Mouse (Mus musculus) heart, postnatal 0 days (tissue): ENCODE results near the gene Gm49405. TPM values are rescaled to one million over a fixed set of nuclear protein-coding genes. Genes with fewer than 3 reads are reported as not detected.
A peak's percentile ranks its signal among the peaks of the same experiment; 100 is the strongest.

Experiments used
- ATAC-seq: fragments of 200-750 bp; cut with Nextera tagmentation; 2 replicates; pipeline ENCODE4 v1.8.0; 2017; ENCODE audit warnings: low read depth, moderate number of reproducible peaks, moderate library complexity; ENCODE audit not compliant: insufficient read depth
- DNase-seq: peaks from one replicate; pipeline ENCODE4 v3.0.0-alpha.2; 2016; ENCODE audit warnings: low spot score
- H3K27ac ChIP-seq: fragments of 300-500 bp; sonication (generic); 2 replicates; pipeline ENCODE4 v1.5.1; 2014; ENCODE audit warnings: low read depth, mild to moderate bottlenecking
- H3K27me3 ChIP-seq: fragments of 300-500 bp; sonication (generic); 2 replicates; pipeline ENCODE4 v1.6.1; 2014; ENCODE audit warnings: low read length, mixed read lengths; ENCODE audit not compliant: control insufficient read depth, insufficient read depth
- H3K36me3 ChIP-seq: fragments of 300-500 bp; sonication (generic); replicated peaks from 2 replicates; pipeline ENCODE4 v1.6.1; 2014; ENCODE audit warnings: low read length, mixed read lengths; ENCODE audit not compliant: control insufficient read depth, insufficient read depth
- H3K4me1 ChIP-seq: fragments of 300-500 bp; sonication (generic); 2 replicates; pipeline ENCODE4 v1.6.1; 2014; ENCODE audit warnings: antibody characterized with exemption; ENCODE audit not compliant: control insufficient read depth, insufficient read depth
- H3K4me2 ChIP-seq: fragments of 300-500 bp; sonication (generic); 2 replicates; pipeline ENCODE4 v1.6.1; 2014; ENCODE audit warnings: low read depth, mild to moderate bottlenecking, low read length, moderate library complexity
- H3K4me3 ChIP-seq: fragments of 300-500 bp; sonication (generic); 2 replicates; pipeline ENCODE4 v1.5.1; 2014; ENCODE audit warnings: low read depth, low read length
- H3K9ac ChIP-seq: fragments of 300-500 bp; sonication (generic); replicated peaks from 2 replicates; pipeline ENCODE4 v1.6.1; 2014; ENCODE audit warnings: low read depth, low read length, mixed read lengths
- H3K9me3 ChIP-seq: fragments of 300-500 bp; sonication (generic); replicated peaks from 2 replicates; pipeline ENCODE4 v1.6.1; 2016; ENCODE audit warnings: low read length; ENCODE audit not compliant: control insufficient read depth
- CTCF ChIP-seq: IDR thresholded peaks from 2 replicates; pipeline ENCODE4 v1.5.1; 2016; ENCODE audit warnings: antibody characterized with exemption, control low read depth, low read depth
- EP300 ChIP-seq: IDR thresholded peaks from 2 replicates; pipeline ENCODE4 v1.6.1; 2016; ENCODE audit warnings: antibody characterized with exemption, low read depth
- WGBS: fragments of 180-500 bp; shearing (Covaris S2); extraction: QIAGEN DNeasy Blood & Tissue Kit; methylation state at CpG from one replicate; pipeline ENCODE4 v1.1.7; 2014; 5-methylcytosine and 5-hydroxymethylcytosine counted together
- polyA plus RNA-seq: library from polyadenylated mRNA; unstranded; fragments of >200 nt; fragmentation: Nextera tagmentation; extraction: Ambion mirVana; gene quantifications from 2 replicates; pipeline ENCODE4 v1.2.1, GENCODE M21; 2015
- total RNA-seq: library from RNA; depleted of rRNA; stranded (reverse); fragments of >200 nt; gene quantifications from 2 replicates; pipeline ENCODE4 v1.2.3, GENCODE M21; 2014; ENCODE audit warnings: low replicate concordance; rRNA removed

Gene Gm49405
- total and polyA plus RNA-seq, 2 experiments from 2014 or later, result 3.6 to 7.0 TPM

DNA sequence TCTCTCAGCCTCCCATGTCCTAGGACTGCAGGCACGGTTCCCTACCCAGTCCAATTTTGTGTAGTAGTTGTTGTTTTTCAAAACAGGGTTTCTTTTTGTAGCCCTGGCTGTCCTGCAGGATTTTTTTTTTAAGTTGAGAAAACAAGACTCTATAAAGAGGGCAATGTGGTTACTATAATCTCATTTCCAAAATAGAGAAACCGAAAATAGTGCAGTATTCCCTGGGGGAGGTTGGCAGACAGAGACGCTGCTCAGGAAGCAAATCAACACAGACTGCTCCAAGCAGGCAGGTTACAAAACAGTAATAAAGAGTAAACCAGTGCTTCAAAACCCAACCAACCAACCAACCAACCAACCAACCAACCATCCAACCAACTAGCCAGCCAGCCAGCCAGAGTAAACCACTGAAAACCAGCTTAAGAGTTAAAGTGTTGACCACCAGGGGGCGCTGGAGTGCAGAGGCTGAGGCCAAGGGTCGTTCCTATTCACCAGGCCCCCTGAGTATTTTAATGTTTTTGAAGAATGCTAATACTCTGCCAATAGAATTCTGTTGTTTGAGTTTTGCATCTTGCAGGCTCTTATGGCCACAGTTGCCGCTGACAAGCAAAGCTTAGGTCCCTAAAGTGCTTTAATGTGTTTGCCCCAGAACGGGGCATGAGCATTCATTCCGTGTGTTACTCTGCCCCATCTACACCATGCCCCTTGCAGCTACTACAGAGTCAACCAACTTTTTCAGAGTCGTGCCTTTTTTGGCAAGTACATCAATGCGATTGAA lies 51.5 kb downstream of the Gm49405 start:
- 42% methylated on average over 10 of the region's 10 CpGs for WGBS
- no peak for ATAC-seq
- Histone ChIP-seq H3K9ac (no peak overlapping the region), H3K27ac (no peak overlapping the region), H3K4me2 (no peak overlapping the region), H3K4me1 (no peaks in the 10 kb centered on the region), H3K4me3 (no peak overlapping the region), H3K27me3 (no peaks in the 10 kb centered on the region), H3K9me3 (no peaks in the 10 kb centered on the region), H3K36me3 (no peaks in the 10 kb centered on the region)
- no peak for TF ChIP-seq EP300
- TF ChIP-seq CTCF, result peak; percentile 82
- no peak for DNase-seq

DNA sequence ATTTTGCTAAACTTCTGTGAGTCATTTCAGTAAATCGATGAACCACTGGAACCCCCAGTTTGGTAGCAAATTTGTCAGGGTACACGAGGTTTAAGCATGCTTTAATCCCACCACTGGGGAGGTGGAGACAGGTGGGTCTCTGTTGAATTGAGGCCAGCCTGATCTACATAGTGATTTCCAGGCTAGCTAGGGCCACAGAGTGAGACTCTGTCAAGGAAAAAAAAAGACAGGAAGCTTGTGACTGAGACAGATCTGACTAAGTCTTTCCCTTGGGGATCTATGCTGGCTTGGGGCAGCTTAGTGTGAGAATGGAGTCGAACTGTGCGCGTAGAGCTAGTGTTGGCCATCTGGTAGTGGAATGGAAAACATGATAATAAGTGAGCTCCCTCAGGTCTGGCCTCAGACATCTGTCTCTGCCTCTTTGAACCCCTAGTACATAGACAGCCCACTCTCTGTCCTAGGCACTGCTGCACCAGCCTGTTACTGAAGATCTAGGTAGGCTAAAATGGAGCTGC lies 52.1 kb downstream of the Gm49405 start:
- Histone ChIP-seq H3K9me3 (no peaks in the 10 kb centered on the region), H3K27ac (no peak overlapping the region), H3K4me3 (no peak overlapping the region), H3K36me3 (no peaks in the 10 kb centered on the region), H3K4me1 (no peaks in the 10 kb centered on the region), H3K9ac (no peak overlapping the region), H3K27me3 (no peaks in the 10 kb centered on the region), H3K4me2 (no peak overlapping the region)
- TF ChIP-seq EP300, result no peak
- no peak for TF ChIP-seq CTCF
- no peak for DNase-seq
- WGBS, result 62% methylated on average over 5 of the region's 5 CpGs
- ATAC-seq, result no peak

DNA sequence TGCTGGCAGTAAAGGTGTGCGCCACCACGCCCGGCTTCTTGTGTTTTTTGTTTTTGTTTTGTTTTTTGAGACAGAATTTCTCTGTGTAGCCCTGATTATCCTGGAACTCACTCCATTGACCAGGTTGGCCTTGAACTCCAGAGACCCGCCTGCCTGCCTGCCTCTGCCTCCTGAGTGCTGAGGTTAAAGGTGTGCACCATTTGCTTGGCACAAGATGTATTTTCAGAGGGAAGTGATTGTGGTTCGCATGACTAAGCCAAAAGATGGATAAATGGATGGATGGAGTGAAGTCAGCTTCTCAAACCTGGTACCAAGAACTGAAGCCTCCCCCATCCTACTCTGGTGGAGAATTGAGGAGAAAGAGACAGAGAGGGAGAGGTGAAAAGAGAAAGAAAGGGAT lies 54.2 kb downstream of the Gm49405 start:
- H3K9ac ChIP-seq, result no peak overlapping the region
- no peak overlapping the region for H3K4me3 ChIP-seq
- no peak for DNase-seq
- H3K4me1 ChIP-seq, result no peaks in the 10 kb centered on the region
- no peak overlapping the region for H3K4me2 ChIP-seq
- H3K36me3 ChIP-seq, result no peaks in the 10 kb centered on the region
- H3K9me3 ChIP-seq, result no peaks in the 10 kb centered on the region
- no peak for TF ChIP-seq CTCF
- no peak for TF ChIP-seq EP300
- no peak overlapping the region for H3K27ac ChIP-seq
- ATAC-seq, result no peak
- 88% methylated on average over 5 of the region's 5 CpGs for WGBS
- H3K27me3 ChIP-seq, result no peaks in the 10 kb centered on the region

Other genes starting within 250 kb of the Gm49405 start
Only the 30 nearest of the 32 such genes appear.
- gene Chka, start 148.9 kb upstream of the Gm49405 start, total RNA-seq, result 36.3 and 37.6 TPM in 2 replicates
- 13.3 and 13.6 TPM in 2 replicates for gene Chka, start 148.9 kb upstream of the Gm49405 start, polyA plus RNA-seq
- 32.1 and 44.9 TPM in 2 replicates for gene Tcirg1, start 93.5 kb upstream of the Gm49405 start, total RNA-seq
- 12.8 and 14.1 TPM in 2 replicates for gene Tcirg1, start 93.5 kb upstream of the Gm49405 start, polyA plus RNA-seq
- 506 and 520 TPM in 2 replicates for gene Ndufs8, start 87.9 kb upstream of the Gm49405 start, total RNA-seq
- 681 and 696 TPM in 2 replicates for gene Ndufs8, start 87.9 kb upstream of the Gm49405 start, polyA plus RNA-seq
- gene Aldh3b1, start 70.8 kb upstream of the Gm49405 start, total RNA-seq, result 1.9 and 2.1 TPM in 2 replicates
- gene Aldh3b1, start 70.8 kb upstream of the Gm49405 start, polyA plus RNA-seq, result 3.1 and 3.2 TPM in 2 replicates
- gene Unc93b1, start 65.4 kb upstream of the Gm49405 start, total RNA-seq, result 11.9 and 29.6 TPM in 2 replicates
- 15.5 and 18.1 TPM in 2 replicates for gene Unc93b1, start 65.4 kb upstream of the Gm49405 start, polyA plus RNA-seq
- not detected in 2 replicates for gene Aldh3b3, start 42.0 kb upstream of the Gm49405 start, total RNA-seq
- 0.22 and 0.29 TPM in 2 replicates for gene Aldh3b3, start 42.0 kb upstream of the Gm49405 start, polyA plus RNA-seq
- 3.9 TPM in 1 of 2 replicates, not detected in the other for gene Aldh3b2, start 28.3 kb upstream of the Gm49405 start, total RNA-seq
- gene Aldh3b2, start 28.3 kb upstream of the Gm49405 start, polyA plus RNA-seq, result 0.18 TPM in 2 replicates
- gene Acy3, start 14.1 kb upstream of the Gm49405 start, total RNA-seq, result 32.3 and 74.8 TPM in 2 replicates
- 21.5 and 22.6 TPM in 2 replicates for gene Acy3, start 14.1 kb upstream of the Gm49405 start, polyA plus RNA-seq
- not detected in 2 replicates for gene Tbx10, start 7.9 kb upstream of the Gm49405 start, total RNA-seq
- gene Tbx10, start 7.9 kb upstream of the Gm49405 start, polyA plus RNA-seq, result not detected in 2 replicates
- 110 and 175 TPM in 2 replicates for gene Nudt8, start within 50 bp of the Gm49405 start, total RNA-seq
- 131 and 138 TPM in 2 replicates for gene Nudt8, start within 50 bp of the Gm49405 start, polyA plus RNA-seq
- 158 and 202 TPM in 2 replicates for gene Doc2g, start 2.7 kb downstream of the Gm49405 start, total RNA-seq
- gene Doc2g, start 2.7 kb downstream of the Gm49405 start, polyA plus RNA-seq, result 114 and 116 TPM in 2 replicates
- 910 and 941 TPM in 2 replicates for gene Ndufv1, start 12.2 kb downstream of the Gm49405 start, total RNA-seq
- 1,083 and 1,090 TPM in 2 replicates for gene Ndufv1, start 12.2 kb downstream of the Gm49405 start, polyA plus RNA-seq
- 266 and 311 TPM in 2 replicates for gene Gstp1, start 37.4 kb downstream of the Gm49405 start, total RNA-seq
- gene Gstp1, start 37.4 kb downstream of the Gm49405 start, polyA plus RNA-seq, result 440 and 449 TPM in 2 replicates
- 4.5 and 9.7 TPM in 2 replicates for gene Gstp2, start 45.4 kb downstream of the Gm49405 start, total RNA-seq
- gene Gstp2, start 45.4 kb downstream of the Gm49405 start, polyA plus RNA-seq, result 17.0 and 22.7 TPM in 2 replicates
- gene Gstp3, start 58.9 kb downstream of the Gm49405 start, total RNA-seq, result not detected in 2 replicates
- gene Gstp3, start 58.9 kb downstream of the Gm49405 start, polyA plus RNA-seq, result not detected in 2 replicates
- gene Cabp2, start 81.0 kb downstream of the Gm49405 start, total RNA-seq, result not detected in 2 replicates
- not detected in 2 replicates for gene Cabp2, start 81.0 kb downstream of the Gm49405 start, polyA plus RNA-seq
- gene Cdk2ap2, start 96.6 kb downstream of the Gm49405 start, total RNA-seq, result 63.2 and 67.3 TPM in 2 replicates
- 46.8 and 59.6 TPM in 2 replicates for gene Cdk2ap2, start 96.6 kb downstream of the Gm49405 start, polyA plus RNA-seq
- gene Pitpnm1, start 99.4 kb downstream of the Gm49405 start, total RNA-seq, result 26.2 and 47.3 TPM in 2 replicates
- 17.9 and 21.9 TPM in 2 replicates for gene Pitpnm1, start 99.4 kb downstream of the Gm49405 start, polyA plus RNA-seq
- 21.4 and 23.8 TPM in 2 replicates for gene Aip, start 125.2 kb downstream of the Gm49405 start, total RNA-seq
- 61.7 and 66.2 TPM in 2 replicates for gene Aip, start 125.2 kb downstream of the Gm49405 start, polyA plus RNA-seq
- gene Gpr152, start 139.2 kb downstream of the Gm49405 start, total RNA-seq, result not detected in 2 replicates
- gene Gpr152, start 139.2 kb downstream of the Gm49405 start, polyA plus RNA-seq, result 0.03 TPM in 2 replicates
- not detected in 2 replicates for gene Cabp4, start 143.4 kb downstream of the Gm49405 start, total RNA-seq
- 0.07 and 0.11 TPM in 2 replicates for gene Cabp4, start 143.4 kb downstream of the Gm49405 start, polyA plus RNA-seq
- 120 and 144 TPM in 2 replicates for gene Coro1b, start 148.0 kb downstream of the Gm49405 start, total RNA-seq
- gene Coro1b, start 148.0 kb downstream of the Gm49405 start, polyA plus RNA-seq, result 97.2 and 102 TPM in 2 replicates
- gene Ptprcap, start 153.0 kb downstream of the Gm49405 start, total RNA-seq, result 13.5 TPM in 1 of 2 replicates, not detected in the other
- gene Ptprcap, start 153.0 kb downstream of the Gm49405 start, polyA plus RNA-seq, result 0.46 and 1.1 TPM in 2 replicates
- 34.2 and 62.0 TPM in 2 replicates for gene Rps6kb2, start 162.7 kb downstream of the Gm49405 start, total RNA-seq
- gene Rps6kb2, start 162.7 kb downstream of the Gm49405 start, polyA plus RNA-seq, result 32.9 and 35.2 TPM in 2 replicates
- gene Carns1, start 174.9 kb downstream of the Gm49405 start, total RNA-seq, result 40.3 and 119 TPM in 2 replicates
- 20.6 and 23.8 TPM in 2 replicates for gene Carns1, start 174.9 kb downstream of the Gm49405 start, polyA plus RNA-seq
- gene Tbc1d10c, start 190.7 kb downstream of the Gm49405 start, total RNA-seq, result 5.2 TPM in 1 of 2 replicates, not detected in the other
- gene Tbc1d10c, start 190.7 kb downstream of the Gm49405 start, polyA plus RNA-seq, result 2.7 and 4.4 TPM in 2 replicates
- gene Ppp1ca, start 191.4 kb downstream of the Gm49405 start, total RNA-seq, result 808 and 961 TPM in 2 replicates
- gene Ppp1ca, start 191.4 kb downstream of the Gm49405 start, polyA plus RNA-seq, result 738 and 763 TPM in 2 replicates
- 9.5 and 12.3 TPM in 2 replicates for gene Rad9a, start 201.0 kb downstream of the Gm49405 start, total RNA-seq
- gene Rad9a, start 201.0 kb downstream of the Gm49405 start, polyA plus RNA-seq, result 9.5 and 9.7 TPM in 2 replicates
- 3.4 and 14.7 TPM in 2 replicates for gene Clcf1, start 213.6 kb downstream of the Gm49405 start, total RNA-seq
- gene Clcf1, start 213.6 kb downstream of the Gm49405 start, polyA plus RNA-seq, result 0.67 and 0.91 TPM in 2 replicates
- gene AC109138.7, start 213.7 kb downstream of the Gm49405 start, total RNA-seq, result not detected in 2 replicates
- gene AC109138.7, start 213.7 kb downstream of the Gm49405 start, polyA plus RNA-seq, result not detected in 2 replicates